Mouse (Mus musculus) kidney, embryonic 15.5 days (tissue): ENCODE data around the gene Gzmm. TPM values are rescaled to one million over a fixed set of nuclear protein-coding genes. Genes with fewer than 3 reads are reported as not detected.
A peak's percentile ranks its signal among the peaks of the same experiment; 100 is the strongest.

Source experiments
- ATAC-seq: fragments of 200-750 bp; cut with Nextera tagmentation; replicated peaks from 2 replicates; pipeline ENCODE4 v1.8.0; 2017; ENCODE audit warnings: moderate TSS enrichment; ENCODE audit not compliant: low FRiP score
- H3K27ac ChIP-seq: fragments of 300-500 bp; sonication (generic); 2 replicates; pipeline ENCODE4 v1.5.1; 2015; ENCODE audit warnings: mild to moderate bottlenecking, inconsistent platforms
- H3K27me3 ChIP-seq: fragments of 300-500 bp; sonication (generic); 2 replicates; pipeline ENCODE4 v1.6.1; 2015; ENCODE audit warnings: inconsistent platforms
- H3K36me3 ChIP-seq: fragments of 300-500 bp; sonication (generic); 2 replicates; pipeline ENCODE4 v1.6.1; 2015; ENCODE audit warnings: inconsistent platforms
- H3K4me1 ChIP-seq: fragments of 300-500 bp; sonication (generic); 2 replicates; pipeline ENCODE4 v1.6.1; 2015; ENCODE audit warnings: inconsistent platforms
- H3K4me2 ChIP-seq: fragments of 300-500 bp; sonication (generic); 2 replicates; pipeline ENCODE4 v1.6.1; 2015; ENCODE audit warnings: moderate library complexity, mild to moderate bottlenecking, inconsistent platforms
- H3K4me3 ChIP-seq: fragments of 300-500 bp; sonication (generic); replicated peaks from 2 replicates; pipeline ENCODE4 v1.5.1; 2015; ENCODE audit warnings: mild to moderate bottlenecking, inconsistent platforms
- H3K9ac ChIP-seq: fragments of 300-500 bp; sonication (generic); 2 replicates; pipeline ENCODE4 v1.6.1; 2015; ENCODE audit warnings: mild to moderate bottlenecking, inconsistent platforms
- H3K9me3 ChIP-seq: fragments of 300-500 bp; sonication (generic); replicated peaks from 2 replicates; pipeline ENCODE4 v1.6.1; 2016; ENCODE audit warnings: inconsistent platforms
- WGBS: fragments of 180-500 bp; shearing (Covaris S2); methylation state at CpG from one replicate; pipeline ENCODE4 v1.1.7; 2015; ENCODE audit warnings: mixed read lengths; 5-methylcytosine and 5-hydroxymethylcytosine counted together
- polyA plus RNA-seq: library from polyadenylated mRNA; unstranded; fragments of >200 nt; fragmentation: Nextera tagmentation; extraction: Ambion mirVana; gene quantifications from 2 replicates; pipeline ENCODE4 v1.2.1, GENCODE M21; 2015

The Gzmm gene
- polyA plus RNA-seq, 1 experiment from 2014 or later = 0.95 TPM

- Histone ChIP-seq H3K27me3 (peaks cover 70% of the 10 kb centered on the region), H3K36me3 (no peaks in the 10 kb centered on the region), H3K4me2 (peak overlapping the region; percentile 95), H3K27ac (no peak overlapping the region), H3K4me1 (peaks cover 19% of the 10 kb centered on the region), H3K9ac (no peak overlapping the region), H3K4me3 (peak overlapping the region; percentile 59), H3K9me3 (no peaks in the 10 kb centered on the region)
- ATAC-seq = 0 out of 2 replicates have a peak, but pooled peaks have one; percentile 3
- WGBS = 4% methylated on average over 43 of the region's 43 CpGs
These were observed 29.0 kb downstream of the Gzmm start for GRCm38 (mm10) chr10:79717640-79718357.

GRCm38 (mm10) chr10:79721089-79721488 is 32.3 kb downstream of the Gzmm start:
- Histone ChIP-seq H3K9ac (no peak overlapping the region), H3K27me3 (peaks cover 46% of the 10 kb centered on the region), H3K36me3 (no peaks in the 10 kb centered on the region), H3K4me2 (no peak overlapping the region), H3K4me3 (no peak overlapping the region), H3K9me3 (no peaks in the 10 kb centered on the region), H3K27ac (no peak overlapping the region), H3K4me1 (peaks cover 26% of the 10 kb centered on the region)
- no peak for ATAC-seq
- 64% methylated on average over 5 of the region's 5 CpGs for WGBS

- WGBS = 73% methylated on average over 6 of the region's 6 CpGs
- H3K4me3 ChIP-seq = no peak overlapping the region
- no peak overlapping the region for H3K4me2 ChIP-seq
- H3K4me1 ChIP-seq = peaks cover 16% of the 10 kb centered on the region
- H3K27me3 ChIP-seq = peaks cover 26% of the 10 kb centered on the region
- no peak for ATAC-seq
- H3K27ac ChIP-seq = no peak overlapping the region
- H3K9me3 ChIP-seq = no peaks in the 10 kb centered on the region
- no peak overlapping the region for H3K9ac ChIP-seq
- no peaks in the 10 kb centered on the region for H3K36me3 ChIP-seq
These were observed 34.2 kb downstream of the Gzmm start for GRCm38 (mm10) chr10:79723047-79723446.

GRCm38 (mm10) chr10:79723692-79724091 is 34.9 kb downstream of the Gzmm start:
- Histone ChIP-seq H3K4me1 (peaks cover 22% of the 10 kb centered on the region), H3K4me3 (no peak overlapping the region), H3K27me3 (peaks cover 20% of the 10 kb centered on the region), H3K36me3 (no peaks in the 10 kb centered on the region), H3K27ac (no peak overlapping the region), H3K9ac (no peak overlapping the region), H3K4me2 (no peak overlapping the region), H3K9me3 (no peaks in the 10 kb centered on the region)
- 86% methylated on average over 7 of the region's 7 CpGs for WGBS
- no peak for ATAC-seq

- no peak overlapping the region for H3K9ac ChIP-seq
- H3K27me3 ChIP-seq = no peaks in the 10 kb centered on the region
- H3K4me3 ChIP-seq = no peak overlapping the region
- H3K4me1 ChIP-seq = peaks cover 27% of the 10 kb centered on the region
- 23% methylated on average over 11 of the region's 11 CpGs for WGBS
- H3K36me3 ChIP-seq = no peaks in the 10 kb centered on the region
- peak; percentile 67 for ATAC-seq
- no peak overlapping the region for H3K4me2 ChIP-seq
- 0 out of 2 replicates have a peak overlapping the region, but pooled peaks have one; percentile 54 for H3K27ac ChIP-seq
- H3K9me3 ChIP-seq = no peaks in the 10 kb centered on the region
These were observed 37.3 kb downstream of the Gzmm start for GRCm38 (mm10) chr10:79726090-79726489.

- H3K9ac ChIP-seq = no peak overlapping the region
- no peaks in the 10 kb centered on the region for H3K9me3 ChIP-seq
- no peak overlapping the region for H3K27ac ChIP-seq
- WGBS = 67% methylated on average over 28 of the region's 28 CpGs
- peaks cover 10% of the 10 kb centered on the region for H3K36me3 ChIP-seq
- H3K4me1 ChIP-seq = peaks cover 27% of the 10 kb centered on the region
- H3K4me3 ChIP-seq = no peak overlapping the region
- 0 out of 2 replicates have a peak, but pooled peaks have one; percentile 8 for ATAC-seq
- no peaks in the 10 kb centered on the region for H3K27me3 ChIP-seq
- H3K4me2 ChIP-seq = no peak overlapping the region
These were observed 39.8 kb downstream of the Gzmm start for GRCm38 (mm10) chr10:79728323-79729249.

- Histone ChIP-seq H3K4me3 (no peak overlapping the region), H3K36me3 (peaks cover 19% of the 10 kb centered on the region), H3K27me3 (no peaks in the 10 kb centered on the region), H3K9me3 (no peaks in the 10 kb centered on the region), H3K4me2 (no peak overlapping the region), H3K4me1 (peaks cover 27% of the 10 kb centered on the region), H3K27ac (no peak overlapping the region), H3K9ac (no peak overlapping the region)
- WGBS = 83% methylated on average over 13 of the region's 13 CpGs
- no peak for ATAC-seq
These were observed 40.6 kb downstream of the Gzmm start for GRCm38 (mm10) chr10:79729357-79729965.

- Histone ChIP-seq H3K36me3 (peaks cover 49% of the 10 kb centered on the region), H3K4me2 (no peak overlapping the region), H3K27me3 (no peaks in the 10 kb centered on the region), H3K4me1 (peaks cover 21% of the 10 kb centered on the region), H3K27ac (no peak overlapping the region), H3K9me3 (peaks cover 6% of the 10 kb centered on the region; the same call in 1 of the 2 replicates), H3K9ac (no peak overlapping the region), H3K4me3 (no peak overlapping the region)
- 96% methylated on average over 1 of the region's 1 CpGs for WGBS
- no peak for ATAC-seq
These were observed 43.7 kb downstream of the Gzmm start for GRCm38 (mm10) chr10:79732500-79732899.

- Histone ChIP-seq H3K27me3 (no peaks in the 10 kb centered on the region), H3K9me3 (peaks cover 19% of the 10 kb centered on the region), H3K9ac (no peak overlapping the region), H3K4me1 (peaks cover 11% of the 10 kb centered on the region; the same call in 1 of the 2 replicates), H3K4me2 (no peak overlapping the region), H3K27ac (no peak overlapping the region), H3K4me3 (no peak overlapping the region), H3K36me3 (peaks cover 63% of the 10 kb centered on the region)
- WGBS = 88% methylated on average over 15 of the region's 15 CpGs
- no peak for ATAC-seq
These were observed 45.0 kb downstream of the Gzmm start for GRCm38 (mm10) chr10:79733847-79734246.

GRCm38 (mm10) chr10:79735361-79735760 is 46.5 kb downstream of the Gzmm start:
- H3K4me3 ChIP-seq = peak overlapping the region; percentile 15
- H3K36me3 ChIP-seq = peaks cover 78% of the 10 kb centered on the region
- H3K9ac ChIP-seq = no peak overlapping the region
- no peaks in the 10 kb centered on the region for H3K27me3 ChIP-seq
- peak overlapping the region; percentile 45 for H3K4me2 ChIP-seq
- no peak overlapping the region for H3K27ac ChIP-seq
- peaks cover 7% of the 10 kb centered on the region; the same call in 1 of the 2 replicates for H3K4me1 ChIP-seq
- H3K9me3 ChIP-seq = peaks cover 34% of the 10 kb centered on the region
- no peak for ATAC-seq
- 28% methylated on average over 52 of the region's 52 CpGs for WGBS

GRCm38 (mm10) chr10:79736706-79737105 is 47.9 kb downstream of the Gzmm start:
- peaks cover 39% of the 10 kb centered on the region for H3K9me3 ChIP-seq
- no peak overlapping the region for H3K27ac ChIP-seq
- no peak overlapping the region for H3K4me3 ChIP-seq
- ATAC-seq = no peak
- H3K4me2 ChIP-seq = no peak overlapping the region
- H3K9ac ChIP-seq = no peak overlapping the region
- H3K36me3 ChIP-seq = peaks cover 90% of the 10 kb centered on the region
- H3K4me1 ChIP-seq = peaks cover 7% of the 10 kb centered on the region; the same call in 1 of the 2 replicates
- 85% methylated on average over 14 of the region's 14 CpGs for WGBS
- no peaks in the 10 kb centered on the region for H3K27me3 ChIP-seq
